Mouse (Mus musculus) heart, postnatal 25 days (tissue): ENCODE data around the gene Cpox. TPM values are rescaled to one million over a fixed set of nuclear protein-coding genes. Genes with fewer than 3 reads are reported as not detected.

ENCODE experiments used
- DNase-seq: peaks from one replicate; pipeline ENCODE4 v3.0.0; 2022; ENCODE audit warnings: low spot score
- intact Hi-C: fragments of 180-260 bp; cut with DNase I; formaldehyde crosslinking; loops from one replicate; pipeline ENCODE4 v1.15.1; 2025
- microRNA-seq: library from miRNA; unstranded; fragments of <30 nt; microRNA quantifications from one replicate; pipeline ENCODE4 v1.2.0, GENCODE M21; 2022
- total RNA-seq, 2 experiments: library from RNA; stranded (reverse); gene quantifications; 2 replicates each; pipeline ENCODE4 v1.2.3; 2021

Gene Cpox
- total RNA-seq, 2 experiments from 2014 or later: 35.3 to 40.8 TPM

- peak; percentile 95 for DNase-seq
- intact Hi-C loops: no loop called here
These were observed 57.5 kb downstream of the Cpox start, which contains the start of gene Cldnd1 for GRCm38 (mm10) chr16:58727477-58728131. Cldnd1 (plus strand) TSS chr16:58727910.

DNA sequence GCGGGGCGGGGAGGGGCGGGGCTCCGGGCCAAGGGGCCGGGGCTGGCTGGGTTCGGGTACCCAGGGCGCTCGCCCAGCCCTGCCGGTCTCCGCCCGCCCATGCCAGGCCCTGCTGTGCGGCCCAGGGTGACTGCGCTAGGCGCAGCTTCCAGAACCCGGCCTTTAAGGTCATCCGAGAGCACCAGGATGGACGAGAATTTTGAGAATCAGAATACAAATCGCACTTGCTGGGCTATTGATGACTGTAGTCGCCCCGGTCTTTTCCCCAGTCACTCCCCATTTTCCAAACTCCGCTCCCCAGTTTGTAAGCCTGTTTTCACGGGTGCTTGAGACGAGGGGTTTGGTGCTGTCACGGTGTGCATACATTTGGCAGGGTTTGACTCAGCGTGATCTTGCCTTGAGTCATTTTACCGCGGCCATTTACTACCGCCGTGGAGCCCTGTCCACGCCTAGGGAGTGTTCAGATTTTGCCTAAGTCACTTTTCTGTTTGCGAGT is 58.1 kb downstream of the Cpox start:
- DNase-seq: no peak
- intact Hi-C loops: no loop called here

GRCm38 (mm10) chr16:58738205-58738604 is 68.1 kb downstream of the Cpox start:
- DNase-seq: no peak
- intact Hi-C loops: no loop called here

GRCm38 (mm10) chr16:58738800-58739199 is 68.7 kb downstream of the Cpox start:
- DNase-seq: no peak
- intact Hi-C loops: no loop called here

DNA sequence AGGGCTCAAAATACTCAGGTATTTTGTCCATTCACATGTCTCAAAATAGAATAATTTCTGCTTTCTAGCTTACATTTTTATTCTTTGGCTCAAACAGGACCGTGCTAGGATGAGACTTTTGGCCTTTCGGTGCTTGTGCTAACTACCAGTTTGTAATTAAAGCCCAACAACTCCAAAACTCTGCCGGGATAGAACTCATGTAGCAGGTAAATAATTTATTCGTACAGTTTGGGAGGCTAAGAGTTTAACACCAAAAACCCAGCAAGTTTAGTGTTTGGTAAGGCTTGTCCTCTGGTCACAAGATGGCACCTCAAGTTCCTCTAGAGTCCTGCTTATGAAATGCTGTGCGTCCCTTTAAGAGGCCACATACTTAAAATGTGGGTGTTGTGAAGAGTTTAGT is 70.7 kb downstream of the Cpox start:
- intact Hi-C loops: no loop called here
- no peak for DNase-seq

DNA sequence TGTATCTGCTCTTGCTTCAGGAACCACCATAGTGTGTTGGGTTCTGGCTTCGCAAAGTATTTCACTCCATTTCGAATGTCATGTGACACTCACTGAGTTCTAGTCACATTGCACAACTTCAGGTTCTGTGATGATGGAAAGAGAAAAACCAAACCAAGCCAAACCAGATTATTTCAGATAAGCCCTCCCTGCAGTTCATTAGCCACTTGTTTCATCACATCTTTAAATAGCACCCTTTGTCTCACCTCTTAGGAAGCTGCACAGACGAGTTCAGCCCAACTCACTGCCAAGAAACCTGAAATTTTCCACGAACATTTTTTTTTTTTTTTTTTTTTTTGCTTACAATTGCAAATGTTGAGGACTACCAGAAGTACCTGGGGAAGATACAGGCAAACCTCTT is 76.6 kb downstream of the Cpox start:
- intact Hi-C loops: no loop called here
- no peak for DNase-seq

GRCm38 (mm10) chr16:58751314-58751713 is 81.2 kb downstream of the Cpox start:
- intact Hi-C loops: loop anchor here (5.0 kb wide), 3 partner anchors 124 to 454 kb away; no protein-coding TSS in a partner anchor

GRCm38 (mm10) chr16:58756191-58756590 is 86.1 kb downstream of the Cpox start:
- DNase-seq: no peak
- intact Hi-C loops: no loop called here

More at GRCm38 (mm10) chr16:58751314-58751713, 81.2 kb downstream of the Cpox start:
- no peak for DNase-seq

GRCm38 (mm10) chr16:58763076-58763475 is 93.0 kb downstream of the Cpox start, which contains the start of gene Olfr172:
Olfr172 (minus strand) TSS chr16:58763176.
- intact Hi-C loops: no loop called here
- no peak for DNase-seq

Small RNA genes lying within 50 kb of the gene (microRNA-seq; reads per million reads assigned to microRNA genes)
- not detected for gene Gm27564

Other genes with a start within 250 kb of the Cpox start
- 10 to 100 TPM; 40.6 to 44.7 TPM for gene St3gal6, start 146.0 kb upstream of the Cpox start, total RNA-seq
- not detected for gene Gm813, start 53.3 kb upstream of the Cpox start, total RNA-seq
- not detected for gene E330017A01Rik, start 31.6 kb upstream of the Cpox start, total RNA-seq
- not detected for gene Gpr15, start 48.8 kb downstream of the Cpox start, total RNA-seq
- gene Cldnd1, start 57.6 kb downstream of the Cpox start, total RNA-seq: 10 to 100 TPM; 55.7 to 59.6 TPM
- gene Olfr172, start 92.9 kb downstream of the Cpox start, total RNA-seq: not detected
- gene Olfr173, start 130.0 kb downstream of the Cpox start, total RNA-seq: not detected
- gene Olfr175-ps1, start 156.5 kb downstream of the Cpox start, total RNA-seq: not detected
- gene Olfr177, start 204.5 kb downstream of the Cpox start, total RNA-seq: not detected
- gene Olfr178, start 221.8 kb downstream of the Cpox start, total RNA-seq: not detected